Mouse (Mus musculus): ENCODE results near the gene Tmem255a. TPM values are rescaled to one million over a fixed set of nuclear protein-coding genes. Genes with fewer than 3 reads are reported as not detected.
"Not testable (repeated sequence)": the region's sequence is repeated elsewhere in the genome, so short reads cannot be mapped to it uniquely, and the experiment has no call there.

Gene Tmem255a
- polyA plus RNA-seq, 1 experiment from 2014 or later: 2.0 TPM

DNA sequence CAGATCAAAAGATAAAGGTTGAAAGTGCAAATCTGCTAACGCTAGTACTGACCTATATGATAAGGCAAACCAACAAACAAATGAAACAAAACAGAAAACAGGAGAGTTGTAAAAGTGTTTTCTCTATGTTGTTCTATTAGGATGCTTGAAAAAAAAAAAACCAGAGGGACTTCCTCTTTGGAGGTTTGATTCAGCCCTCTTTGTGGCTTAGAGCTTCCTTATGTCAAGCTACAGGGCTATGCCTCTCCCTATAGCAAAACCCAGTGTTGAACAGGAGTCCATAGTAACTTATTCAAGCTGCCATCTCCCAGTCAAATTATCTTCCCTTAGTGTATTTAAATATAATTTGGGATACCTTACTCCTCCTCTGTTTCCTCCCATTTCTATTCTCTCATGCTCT is 44.8 kb downstream of the Tmem255a start:
- DNase-seq (no peak), ATAC-seq (ENCODE audit: low read depth) (no peak)
- Histone ChIP-seq H3K4me1 (replicated peaks) (no peaks in the 10 kb centered on the region), H3K9ac (no peak overlapping the region), H3K9me3 (replicated peaks) (no peaks in the 10 kb centered on the region), H3K4me2 (no peak overlapping the region), H3K27me3 (no peaks in the 10 kb centered on the region), H3K4me3 (replicated peaks) (no peak overlapping the region), H3K27ac (no peak overlapping the region), H3K36me3 (no peaks in the 10 kb centered on the region)
- WGBS (ENCODE audit: insufficient replicate concordance): 39% methylated on average over 1 of the region's 1 CpGs

DNA sequence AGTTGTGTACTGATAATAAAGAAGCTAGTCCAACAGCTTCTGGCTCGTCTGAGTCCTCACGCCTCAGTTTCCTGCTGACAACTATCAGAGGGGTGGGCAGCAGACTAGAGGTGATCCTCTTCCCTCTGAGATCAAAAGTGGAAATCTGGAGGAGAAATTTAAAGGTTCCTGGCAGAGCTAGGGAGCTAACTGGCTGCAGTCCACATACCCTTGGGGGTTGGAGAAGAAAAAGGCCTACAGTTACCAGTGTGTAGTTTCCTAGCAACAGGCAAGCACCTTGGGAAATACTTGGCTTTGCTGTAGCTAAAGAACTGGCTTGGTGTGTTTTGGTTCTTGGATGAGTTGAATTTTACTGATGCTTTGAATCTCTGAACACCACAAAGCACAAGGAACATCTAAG is 50.4 kb downstream of the Tmem255a start:
- Histone ChIP-seq H3K4me2 (no peak overlapping the region), H3K27ac (no peak overlapping the region), H3K36me3 (no peaks in the 10 kb centered on the region), H3K27me3 (no peaks in the 10 kb centered on the region), H3K4me3 (replicated peaks) (no peak overlapping the region), H3K4me1 (replicated peaks) (no peaks in the 10 kb centered on the region), H3K9me3 (replicated peaks) (no peaks in the 10 kb centered on the region), H3K9ac (no peak overlapping the region)
- DNase-seq (no peak), ATAC-seq (ENCODE audit: low read depth) (no peak)
- 33% methylated on average over 2 of the region's 2 CpGs for WGBS (ENCODE audit: insufficient replicate concordance)

DNA sequence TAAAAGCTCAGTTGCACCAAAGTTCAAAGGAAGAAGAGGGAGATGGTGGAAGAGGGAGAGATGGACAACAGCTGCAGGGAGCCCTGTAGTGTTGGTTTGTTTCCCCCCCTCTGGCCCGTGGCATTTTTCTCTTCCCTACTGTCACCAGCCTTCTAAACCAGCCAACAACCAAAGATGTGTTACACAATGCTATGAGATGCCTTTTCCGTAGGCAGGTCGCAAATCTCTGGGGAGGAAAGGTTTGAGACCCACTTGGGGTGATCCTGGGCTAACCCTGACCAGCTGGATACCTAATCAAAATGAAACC is 61.8 kb downstream of the Tmem255a start:
- DNase-seq (no peak), ATAC-seq (ENCODE audit: low read depth) (no peak)
- Histone ChIP-seq H3K36me3 (peaks cover 7% of the 10 kb centered on the region; the same call in 1 of the 2 replicates), H3K27me3 (no peaks in the 10 kb centered on the region), H3K9ac (peak overlapping the region; percentile 82), H3K27ac (0 out of 2 replicates have a peak overlapping the region, but pooled peaks have one; percentile 70), H3K4me2 (peak overlapping the region; percentile 67), H3K9me3 (replicated peaks) (no peaks in the 10 kb centered on the region), H3K4me3 (replicated peaks) (peak overlapping the region; percentile 72), H3K4me1 (replicated peaks) (peaks cover 4% of the 10 kb centered on the region)
- WGBS (ENCODE audit: insufficient replicate concordance): 18% methylated on average over 3 of the region's 3 CpGs

DNA sequence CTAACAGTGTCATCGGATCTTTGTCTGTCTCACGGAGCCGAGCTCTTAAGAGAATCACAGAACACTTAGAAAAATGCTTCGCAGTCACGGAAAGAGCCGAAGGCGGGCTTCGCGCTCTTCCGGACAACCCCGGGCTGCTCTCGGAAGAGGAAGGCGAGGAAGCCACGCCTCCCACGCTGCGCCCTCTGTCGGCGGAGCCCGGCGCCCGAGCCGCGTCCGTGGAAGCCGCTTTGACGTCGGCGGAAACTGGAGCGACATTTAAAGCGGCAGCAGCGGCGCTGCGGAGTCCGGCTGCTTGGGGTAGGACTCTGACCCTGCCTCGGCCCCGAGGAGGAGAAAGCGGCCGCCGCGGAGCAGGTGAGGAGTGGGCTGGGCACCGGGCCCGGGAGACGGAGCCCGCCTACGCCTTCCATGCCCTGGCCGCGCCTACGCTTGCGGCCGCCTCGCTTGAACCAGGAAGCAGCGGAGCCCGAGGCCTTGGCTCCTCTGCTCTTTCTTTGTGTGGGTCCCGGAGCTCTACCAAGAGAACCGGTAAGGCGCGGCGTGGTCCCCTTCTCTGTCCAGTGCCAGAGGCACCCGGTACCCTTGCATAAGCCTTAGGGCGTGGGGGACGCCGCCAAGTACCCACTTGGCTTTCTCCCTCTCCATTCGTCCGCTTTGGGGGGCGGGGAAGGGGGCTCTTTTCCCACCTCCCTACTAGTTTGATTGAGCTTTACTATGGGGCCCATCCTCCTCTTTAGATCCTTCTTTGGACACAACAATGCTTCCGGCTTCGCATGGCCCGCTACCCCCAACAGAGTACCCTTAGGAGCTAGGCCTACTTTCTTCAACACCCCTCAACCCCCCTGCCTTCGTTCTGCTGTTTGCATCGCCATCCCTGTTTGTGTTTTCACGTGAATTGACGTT is 62.4 kb downstream of the Tmem255a start, which contains the start of gene Zbtb33:
Gene Zbtb33, plus strand, starts transcription at position 242 of the 906 bp plus-strand sequence.
- Histone ChIP-seq H3K27ac (peak within 1 kb of the TSS; percentile 70), H3K4me1 (replicated peaks) (peaks cover 4% of the 10 kb centered on the region), H3K9ac (peak within 1 kb of the TSS; percentile 82), H3K9me3 (replicated peaks) (no peaks in the 10 kb centered on the region), H3K4me3 (replicated peaks) (peak within 1 kb of the TSS; percentile 72), H3K4me2 (peak within 1 kb of the TSS; percentile 67), H3K36me3 (peaks cover 7% of the 10 kb centered on the region; the same call in 1 of the 2 replicates), H3K27me3 (no peaks in the 10 kb centered on the region)
- peak; percentile 95 for ATAC-seq (ENCODE audit: low read depth)
- 16% methylated on average over 67 of the region's 72 CpGs for WGBS (ENCODE audit: insufficient replicate concordance)
- DNase-seq: peak; percentile 76

DNA sequence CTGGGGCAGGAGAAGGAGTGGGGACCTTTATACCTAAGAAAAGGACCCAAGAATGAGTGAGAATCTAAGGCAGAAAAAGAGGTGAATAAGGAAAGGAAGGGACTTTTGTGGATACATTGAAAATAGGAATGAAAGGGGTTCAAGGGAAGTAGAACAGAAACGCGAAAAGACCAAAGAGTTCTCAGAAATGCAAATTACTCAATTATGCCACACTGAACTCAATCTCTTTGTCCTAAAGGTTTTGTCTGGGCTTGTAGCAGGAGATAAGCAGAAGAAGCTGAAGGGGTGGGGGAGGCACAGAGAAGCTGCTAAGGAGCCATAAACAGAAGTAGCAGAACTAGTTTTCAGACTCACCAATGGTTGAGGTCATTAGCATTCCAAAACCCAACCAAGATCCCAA is 66.7 kb downstream of the Tmem255a start:
- no peak for ATAC-seq (ENCODE audit: low read depth)
- DNase-seq: no peak
- H3K4me1 ChIP-seq (replicated peaks): no peaks in the 10 kb centered on the region
- no peak overlapping the region for H3K9ac ChIP-seq
- no peak overlapping the region for H3K27ac ChIP-seq
- WGBS (ENCODE audit: insufficient replicate concordance): 26% methylated on average over 2 of the region's 2 CpGs
- no peaks in the 10 kb centered on the region for H3K36me3 ChIP-seq
- no peak overlapping the region for H3K4me3 ChIP-seq (replicated peaks)
- peaks cover 6% of the 10 kb centered on the region; the same call in 1 of the 2 replicates for H3K27me3 ChIP-seq
- no peaks in the 10 kb centered on the region for H3K9me3 ChIP-seq (replicated peaks)
- no peak overlapping the region for H3K4me2 ChIP-seq

DNA sequence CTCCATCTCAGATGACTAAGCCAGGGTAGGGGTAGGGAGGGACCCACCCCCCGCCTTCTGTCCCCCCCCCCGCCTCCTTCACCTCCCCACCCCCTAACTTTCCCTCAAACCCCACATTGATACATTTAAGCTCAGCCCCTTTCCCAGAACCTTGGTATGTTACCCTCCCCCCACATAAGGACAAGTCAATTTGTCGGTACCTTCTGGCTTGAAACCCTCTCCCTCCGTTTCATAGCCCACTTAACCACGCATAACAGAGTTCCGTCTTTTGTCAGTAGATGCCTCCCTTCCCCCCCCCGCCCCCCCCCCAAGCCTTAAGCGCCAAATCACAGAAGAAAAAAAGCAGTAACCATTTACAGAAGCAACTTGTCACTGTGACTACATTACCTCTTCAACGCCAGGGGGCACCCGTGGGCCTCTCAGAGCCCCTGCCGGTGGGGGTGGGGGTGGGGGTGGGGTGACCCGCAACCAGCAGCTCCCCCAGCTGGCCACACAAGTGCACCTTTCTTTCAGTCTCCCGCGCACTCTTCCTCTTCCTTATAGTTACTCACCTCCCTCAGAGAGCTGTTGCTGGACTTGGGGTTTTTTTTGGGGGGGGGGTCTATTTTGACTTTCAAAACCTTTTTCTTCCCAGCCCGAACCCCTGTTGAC is 70.5 kb downstream of the Tmem255a start:
- Histone ChIP-seq H3K4me1 (replicated peaks) (no peaks in the 10 kb centered on the region), H3K9ac (no peak overlapping the region), H3K27me3 (peaks cover 6% of the 10 kb centered on the region; the same call in 1 of the 2 replicates), H3K27ac (no peak overlapping the region), H3K36me3 (no peaks in the 10 kb centered on the region), H3K4me2 (peak overlapping the region; percentile 63; the same call in 1 of the 2 replicates), H3K4me3 (replicated peaks) (no peak overlapping the region), H3K9me3 (replicated peaks) (peaks cover 3% of the 10 kb centered on the region; the same call in 1 of the 2 replicates)
- 8% methylated on average over 15 of the region's 15 CpGs for WGBS (ENCODE audit: insufficient replicate concordance)
- no peak for DNase-seq
- ATAC-seq (ENCODE audit: low read depth): no peak

DNA sequence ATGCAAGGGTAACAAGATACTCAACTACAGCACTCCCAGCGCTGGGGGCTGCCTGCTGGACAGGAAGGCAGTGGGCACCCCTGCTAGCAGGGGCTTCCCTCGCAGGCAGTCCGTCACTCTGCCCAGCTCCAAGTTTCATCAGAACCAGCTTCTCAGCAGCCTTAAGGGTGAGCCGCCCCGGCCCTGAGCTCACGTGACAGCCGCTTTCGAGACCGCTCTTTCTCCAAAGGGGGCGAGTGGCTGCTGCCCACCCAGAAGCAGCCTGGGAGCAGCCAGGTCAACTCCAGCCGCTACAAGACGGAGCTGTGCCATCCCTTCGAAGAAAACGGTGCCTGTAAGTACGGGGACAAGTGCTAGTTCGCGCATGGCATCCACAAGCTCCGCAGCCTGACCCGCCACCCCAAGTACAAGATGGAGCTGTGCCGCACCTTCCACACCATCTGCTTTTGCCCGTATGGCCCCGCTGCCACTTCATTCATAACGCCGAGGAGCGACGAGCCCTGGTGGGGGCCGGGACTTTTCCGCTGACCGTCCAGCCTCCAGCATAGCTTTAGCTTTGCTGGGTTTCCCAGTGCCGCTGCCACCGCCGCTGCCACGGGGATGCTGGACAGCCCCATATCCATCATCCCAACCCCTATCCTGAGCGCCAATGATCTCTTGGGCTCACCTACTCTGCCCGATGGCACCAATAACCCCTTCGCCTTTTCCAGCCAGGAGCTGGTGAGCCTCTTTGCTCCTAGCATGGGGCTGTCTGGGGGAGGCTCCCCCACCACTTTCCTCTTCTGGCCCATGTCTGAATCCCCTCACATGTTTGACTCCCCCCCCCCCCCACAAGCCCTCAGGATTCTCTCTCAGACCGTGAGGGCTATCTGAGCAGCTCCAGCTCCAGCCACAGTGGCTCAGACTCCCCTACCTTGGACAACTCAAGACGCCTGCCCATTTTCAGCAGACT is 71.3 kb downstream of the Tmem255a start:
- DNase-seq (no peak), ATAC-seq (ENCODE audit: low read depth) (peak; percentile 23; the same call in 1 of the 2 replicates)
- no peaks in the 10 kb centered on the region for H3K4me1 ChIP-seq (replicated peaks)
- no peak overlapping the region for H3K27ac ChIP-seq
- H3K4me3 ChIP-seq (replicated peaks): peak overlapping the region; percentile 33
- peaks cover 6% of the 10 kb centered on the region; the same call in 1 of the 2 replicates for H3K27me3 ChIP-seq
- peaks cover 3% of the 10 kb centered on the region; the same call in 1 of the 2 replicates for H3K9me3 ChIP-seq (replicated peaks)
- WGBS (ENCODE audit: insufficient replicate concordance): 18% methylated on average over 37 of the region's 38 CpGs
- H3K4me2 ChIP-seq: peak overlapping the region; percentile 63
- H3K9ac ChIP-seq: no peak overlapping the region
- no peaks in the 10 kb centered on the region for H3K36me3 ChIP-seq

DNA sequence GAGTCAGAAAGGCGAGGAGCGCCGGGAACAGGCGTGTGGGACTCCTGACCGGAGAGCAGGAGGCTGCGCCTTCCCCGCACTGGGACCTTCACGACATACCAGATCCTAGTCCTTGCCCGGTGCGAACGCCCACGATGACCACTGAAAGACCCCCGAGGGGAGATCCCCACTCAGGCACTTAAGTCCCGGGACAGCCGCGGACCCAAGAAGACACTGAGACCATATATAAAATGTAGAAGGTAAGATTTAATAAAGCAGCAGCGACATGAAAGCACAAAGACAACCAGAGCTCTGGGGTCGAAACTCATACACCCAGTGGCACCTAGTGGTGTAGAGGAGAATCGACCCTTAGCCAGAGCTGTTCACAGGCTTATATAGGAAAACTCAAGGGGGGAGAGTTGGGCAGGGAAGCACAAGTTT is 72.3 kb downstream of the Tmem255a start:
- not testable (repeated sequence) for ATAC-seq (ENCODE audit: low read depth); H3K4me1 ChIP-seq (replicated peaks); H3K9me3 ChIP-seq (replicated peaks); H3K9ac ChIP-seq; H3K36me3 ChIP-seq; H3K4me3 ChIP-seq (replicated peaks); H3K27ac ChIP-seq; H3K27me3 ChIP-seq
- H3K4me2 ChIP-seq: peak overlapping the region; percentile 32
- DNase-seq: peak; percentile 22
- 30% methylated on average over 19 of the region's 19 CpGs for WGBS (ENCODE audit: insufficient replicate concordance)

DNA sequence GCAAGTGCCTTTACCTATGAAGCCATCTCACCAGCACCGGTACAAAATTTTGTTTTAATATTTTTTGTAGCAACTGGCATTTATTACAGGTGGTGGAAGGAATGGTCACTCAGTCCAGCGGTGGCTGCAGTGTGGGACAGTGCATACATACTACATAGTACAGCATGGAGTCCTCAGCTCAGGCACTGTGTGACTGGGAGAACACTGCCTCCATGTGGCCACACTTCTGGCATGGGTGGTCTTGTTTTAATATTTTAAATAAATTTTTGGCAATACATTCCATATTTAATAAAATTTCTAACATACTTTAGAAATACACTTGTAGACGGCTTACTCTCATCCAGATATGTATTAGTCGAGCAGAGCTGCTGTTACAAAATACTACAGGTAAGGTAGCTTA is 85.6 kb downstream of the Tmem255a start:
- no peak overlapping the region for H3K27ac ChIP-seq
- DNase-seq: no peak
- no peaks in the 10 kb centered on the region for H3K27me3 ChIP-seq
- no peak overlapping the region for H3K4me2 ChIP-seq
- no peak overlapping the region for H3K4me3 ChIP-seq (replicated peaks)
- no peak overlapping the region for H3K9ac ChIP-seq
- H3K4me1 ChIP-seq (replicated peaks): no peaks in the 10 kb centered on the region
- H3K36me3 ChIP-seq: no peaks in the 10 kb centered on the region
- ATAC-seq (ENCODE audit: low read depth): no peak
- no peaks in the 10 kb centered on the region for H3K9me3 ChIP-seq (replicated peaks)
- 62% methylated on average over 4 of the region's 4 CpGs for WGBS (ENCODE audit: insufficient replicate concordance)

DNA sequence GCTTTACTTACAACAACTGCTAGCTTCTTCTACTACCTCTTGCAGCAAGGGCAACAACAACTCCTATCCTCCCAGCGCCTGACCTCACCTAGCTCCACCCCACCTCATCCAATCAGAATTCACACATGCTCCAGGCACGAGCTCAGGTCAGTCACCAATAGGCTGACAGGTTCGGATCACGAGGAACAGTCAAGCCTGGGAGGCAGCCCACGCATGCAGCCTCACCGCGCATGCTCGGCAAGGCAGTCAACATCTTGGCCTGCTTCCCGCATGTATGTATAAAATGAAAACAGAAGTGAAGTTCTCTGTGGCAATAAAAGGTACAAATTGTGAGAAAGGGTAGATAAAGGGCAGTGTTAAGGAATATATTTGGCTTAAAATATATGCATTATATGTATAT is 86.2 kb downstream of the Tmem255a start:
- Histone ChIP-seq H3K27ac (no peak overlapping the region), H3K9me3 (replicated peaks) (no peaks in the 10 kb centered on the region), H3K4me1 (replicated peaks) (no peaks in the 10 kb centered on the region), H3K9ac (no peak overlapping the region), H3K4me3 (replicated peaks) (no peak overlapping the region), H3K36me3 (no peaks in the 10 kb centered on the region), H3K4me2 (no peak overlapping the region), H3K27me3 (no peaks in the 10 kb centered on the region)
- DNase-seq (no peak), ATAC-seq (ENCODE audit: low read depth) (no peak)
- WGBS (ENCODE audit: insufficient replicate concordance): 73% methylated on average over 9 of the region's 9 CpGs

DNA sequence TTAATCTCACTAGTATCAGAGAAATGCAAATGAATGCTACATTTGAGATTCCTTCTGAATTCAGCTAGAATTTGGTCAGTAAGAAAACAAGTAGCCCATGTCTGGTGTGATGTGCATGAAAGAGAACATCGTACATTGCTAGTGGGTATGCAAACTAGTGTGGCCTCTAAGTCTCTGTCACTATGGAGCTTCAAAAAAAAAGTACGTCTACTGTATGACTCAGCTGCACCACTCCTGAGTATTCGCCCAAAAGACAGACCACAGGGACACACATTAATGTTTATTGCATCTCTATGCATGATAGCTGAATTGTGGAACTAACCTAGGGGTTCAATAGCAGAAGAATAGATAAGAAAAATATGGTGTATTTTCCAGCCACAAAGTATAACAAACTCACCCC is 86.9 kb downstream of the Tmem255a start:
- H3K9me3 ChIP-seq (replicated peaks): no peaks in the 10 kb centered on the region
- no peak overlapping the region for H3K9ac ChIP-seq
- H3K27me3 ChIP-seq: no peaks in the 10 kb centered on the region
- no peak overlapping the region for H3K27ac ChIP-seq
- WGBS (ENCODE audit: insufficient replicate concordance): 56% methylated on average over 3 of the region's 3 CpGs
- no peak for ATAC-seq (ENCODE audit: low read depth)
- DNase-seq: no peak
- H3K4me2 ChIP-seq: no peak overlapping the region
- no peak overlapping the region for H3K4me3 ChIP-seq (replicated peaks)
- no peaks in the 10 kb centered on the region for H3K36me3 ChIP-seq
- H3K4me1 ChIP-seq (replicated peaks): no peaks in the 10 kb centered on the region
